Mouse (Mus musculus): ENCODE results near the gene Dcpp1.

DNA sequence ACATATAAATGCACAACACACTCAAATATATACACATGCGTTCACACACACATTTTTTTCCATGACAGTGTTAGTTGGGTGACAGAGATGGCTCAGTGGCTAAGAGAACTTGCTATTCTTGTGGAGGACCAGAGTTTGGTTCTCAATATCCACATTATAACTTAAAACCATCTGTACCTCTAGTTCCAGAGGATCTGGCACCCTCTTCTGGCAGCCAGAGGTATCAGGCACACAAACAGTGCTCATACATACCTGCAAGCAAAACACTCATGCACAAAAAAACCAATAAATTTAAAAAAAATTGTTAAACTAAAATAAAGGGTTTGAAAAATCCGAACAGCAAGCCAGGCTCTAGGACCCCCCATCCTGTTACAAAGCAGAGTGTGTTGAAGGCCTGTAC lies 30.6 kb upstream of the Dcpp1 start:
- TF ChIP-seq CTCF (IDR thresholded peaks at IDR 0.05; ENCODE audit: control insufficient read depth, insufficient read depth, insufficient replicate concordance, low read depth, low read length) (no peak), POLR2A (IDR thresholded peaks at IDR 0.05; ENCODE audit: control insufficient read depth, low read depth, low read length) (no peak)

All from testis, adult 2 months (tissue).